Mouse (Mus musculus): ENCODE results near the gene Rbsn. TPM values are rescaled to one million over a fixed set of nuclear protein-coding genes. Genes with fewer than 3 reads are reported as not detected.

The Rbsn gene
- polyA plus RNA-seq, 1 experiment from 2014 or later = 16.7 TPM

Other genes starting within 250 kb of the Rbsn start
- gene Fgd5, start 236.0 kb downstream of the Rbsn start, polyA plus RNA-seq (2014; fragmentation: Nextera tagmentation; extraction: Ambion mirVana) = 9.7 and 14.0 TPM in 2 replicates
- 19.4 and 25.4 TPM in 2 replicates for gene Nr2c2, start 123.5 kb downstream of the Rbsn start, polyA plus RNA-seq (2014; fragmentation: Nextera tagmentation; extraction: Ambion mirVana)
- 78.3 and 84.3 TPM in 2 replicates for gene Mrps25, start 30.9 kb downstream of the Rbsn start, polyA plus RNA-seq (2014; fragmentation: Nextera tagmentation; extraction: Ambion mirVana)
- gene Trh, start 29.7 kb upstream of the Rbsn start, polyA plus RNA-seq (2014; fragmentation: Nextera tagmentation; extraction: Ambion mirVana) = 4.3 and 5.9 TPM in 2 replicates